Mouse (Mus musculus): ENCODE data around the gene Scgb3a1. TPM values are rescaled to one million over a fixed set of nuclear protein-coding genes. Genes with fewer than 3 reads are reported as not detected.

Scgb3a1 gene
- total and polyA plus RNA-seq, 3 experiments: not detected

DNA sequence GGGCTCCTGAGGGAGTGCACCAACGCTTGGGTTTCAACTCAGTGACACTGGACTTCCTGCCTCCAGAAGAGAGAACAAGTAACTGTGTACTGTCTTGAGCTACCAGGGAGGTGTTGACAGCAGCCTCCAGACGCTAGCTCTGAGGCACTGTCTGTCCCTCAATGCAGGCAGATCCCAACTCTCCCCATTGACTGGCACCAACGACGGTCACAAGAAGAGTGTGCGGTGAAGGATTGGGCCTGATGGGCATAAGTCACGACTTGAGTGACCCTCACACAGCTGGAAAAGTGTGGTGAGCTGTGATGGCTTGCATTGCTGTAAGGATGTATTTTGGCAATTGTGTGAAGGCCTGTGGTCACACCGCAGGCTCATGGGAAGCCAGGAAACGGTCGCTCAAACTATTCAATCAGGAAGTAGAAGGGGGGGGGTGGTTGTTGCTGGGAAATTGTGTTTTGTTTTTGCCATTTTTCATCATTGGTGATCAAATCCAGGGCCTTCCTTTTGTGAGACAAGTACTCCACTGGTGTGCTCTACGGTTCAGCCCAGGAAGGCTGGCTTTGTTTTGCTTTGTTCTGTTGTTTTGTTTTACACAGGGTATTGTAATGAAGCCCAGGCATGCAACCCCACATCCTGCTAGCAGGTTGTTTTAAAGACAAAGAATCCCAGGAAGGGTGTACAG, 4.5 kb upstream of the Scgb3a1 start:
- DNase-seq: no peak

- no peak for DNase-seq
Measured at GRCm38 (mm10) chr11:49659470-49659799, 4.0 kb upstream of the Scgb3a1 start.

DNA sequence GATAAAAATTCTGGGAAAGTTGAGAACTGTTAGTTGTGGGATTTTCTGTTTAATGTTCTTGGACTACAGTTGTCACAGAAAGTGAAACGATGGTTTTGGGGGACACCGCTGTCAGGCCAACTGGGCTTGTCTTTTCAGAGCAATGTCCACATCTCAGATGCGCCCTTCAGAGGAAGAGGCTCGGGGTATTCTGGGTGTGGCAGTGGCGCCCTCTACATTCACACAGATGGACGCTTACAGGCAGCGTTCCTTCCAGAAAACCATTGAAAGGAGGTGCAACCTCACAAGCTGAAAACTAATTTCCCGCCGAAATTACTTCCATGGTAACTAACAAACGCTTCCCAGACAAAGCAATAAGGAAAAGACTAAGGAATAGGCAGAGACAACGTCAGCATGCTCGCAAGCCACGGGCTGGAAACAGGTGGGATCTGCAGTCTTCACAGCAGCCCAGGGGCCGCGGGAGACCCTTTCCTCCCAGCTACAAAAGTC, 1.1 kb upstream of the Scgb3a1 start:
- DNase-seq: no peak

GRCm38 (mm10) chr11:49664262-49665140, 1.1 kb downstream of the Scgb3a1 start:
- no peak for DNase-seq

GRCm38 (mm10) chr11:49665462-49665861, 2.1 kb downstream of the Scgb3a1 start:
- no peak for DNase-seq

GRCm38 (mm10) chr11:49673433-49673832, 10.0 kb downstream of the Scgb3a1 start:
- DNase-seq: no peak

DNA sequence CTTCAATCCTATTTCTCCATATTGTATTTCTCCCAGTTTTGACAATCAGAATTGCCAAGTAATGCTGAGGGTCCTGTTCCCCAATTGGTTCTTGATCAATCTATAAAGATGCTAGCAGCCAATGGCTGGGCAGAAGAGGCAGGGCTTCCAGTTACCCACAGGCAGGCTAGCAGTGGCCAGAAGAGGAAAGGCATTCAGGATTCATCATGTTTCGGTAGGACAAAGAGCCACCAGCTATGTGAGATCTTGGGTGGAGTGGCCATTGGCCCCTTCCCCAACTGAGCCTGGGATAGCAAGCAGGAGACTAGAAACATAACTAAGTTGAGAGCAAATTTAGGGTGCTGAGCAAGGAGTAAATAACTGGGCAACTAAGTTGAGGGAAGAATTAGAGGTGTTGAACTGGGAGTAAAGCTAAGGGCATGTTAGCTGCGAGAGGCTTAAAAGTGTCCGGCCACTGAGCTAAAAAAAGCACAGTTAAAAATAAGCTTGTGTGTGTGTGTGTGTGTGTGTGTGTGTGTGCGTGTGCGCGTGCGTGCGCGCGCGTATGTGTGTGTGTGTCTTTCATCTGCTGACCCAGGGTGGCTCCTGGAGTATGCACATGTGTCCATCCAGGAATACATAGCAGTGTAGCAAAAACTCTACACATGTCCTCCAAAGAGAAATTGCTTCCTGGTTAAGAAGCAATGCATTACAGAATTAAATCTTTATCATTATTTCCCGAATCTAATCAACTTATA, 21.0 kb downstream of the Scgb3a1 start:
- DNase-seq: no peak

DNA sequence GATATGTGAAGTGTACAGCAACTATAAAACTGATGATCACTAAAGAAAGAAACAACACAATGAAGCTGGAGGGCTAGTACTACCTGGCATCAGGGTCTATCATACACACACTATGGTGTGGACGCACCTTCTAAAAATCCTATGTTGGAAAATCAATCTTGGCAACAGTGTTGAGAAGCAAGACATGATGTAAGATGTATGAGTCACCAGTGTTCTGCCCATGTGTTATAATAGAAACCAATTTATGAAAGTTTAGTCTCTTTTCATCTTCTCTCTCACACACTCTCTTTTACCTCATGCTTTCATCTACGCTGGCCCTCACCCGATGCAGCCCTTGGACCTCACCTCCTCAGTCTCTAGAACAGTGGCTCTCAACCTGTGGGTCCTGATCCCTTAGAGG, 31.6 kb downstream of the Scgb3a1 start:
- no peak for DNase-seq

- no peak for DNase-seq
Measured at GRCm38 (mm10) chr11:49695695-49696094, 32.3 kb downstream of the Scgb3a1 start.

- no peak for DNase-seq
Measured at GRCm38 (mm10) chr11:49696472-49696871, 33.1 kb downstream of the Scgb3a1 start.

DNA sequence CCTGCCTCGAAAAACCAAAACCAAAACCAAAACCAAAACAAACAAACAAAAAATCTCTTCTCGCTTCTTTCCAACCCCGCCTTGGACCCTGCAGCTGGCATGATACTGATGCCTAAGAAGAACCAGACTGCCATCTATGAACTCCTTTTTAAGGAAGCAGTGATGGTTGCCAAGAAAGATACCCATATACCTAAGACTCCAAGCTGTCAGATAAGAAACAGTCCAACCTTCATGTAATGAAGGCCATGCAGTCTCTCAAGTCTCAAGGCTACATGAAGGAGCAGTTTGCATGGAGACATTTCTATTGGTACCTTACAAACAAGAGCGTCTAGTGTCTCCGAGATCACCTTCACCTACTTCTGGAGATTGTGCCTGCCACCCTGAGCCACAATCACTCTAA, 34.4 kb downstream of the Scgb3a1 start:
- no peak for DNase-seq

DNA sequence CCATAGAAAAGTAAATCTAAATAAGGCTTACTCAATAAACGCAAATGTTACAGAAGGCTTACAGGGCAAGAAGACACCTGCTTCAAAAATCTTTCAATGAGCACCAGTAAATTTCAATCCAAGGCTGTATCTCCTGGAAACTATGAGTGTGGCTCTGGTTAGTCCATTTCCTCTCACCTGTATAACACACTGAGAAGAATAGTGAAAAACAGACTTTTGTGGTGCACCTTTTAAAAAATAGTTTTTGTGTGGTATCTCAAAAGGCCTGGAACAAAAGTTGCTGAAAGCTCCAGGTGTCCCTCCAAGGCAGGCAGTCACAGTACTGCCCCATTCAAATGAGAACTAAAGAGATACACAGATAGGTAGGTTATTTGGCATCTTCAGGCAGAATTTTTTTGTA, 35.7 kb downstream of the Scgb3a1 start:
- DNase-seq: no peak

GRCm38 (mm10) chr11:49702014-49702413, 38.6 kb downstream of the Scgb3a1 start:
- DNase-seq: no peak

DNA sequence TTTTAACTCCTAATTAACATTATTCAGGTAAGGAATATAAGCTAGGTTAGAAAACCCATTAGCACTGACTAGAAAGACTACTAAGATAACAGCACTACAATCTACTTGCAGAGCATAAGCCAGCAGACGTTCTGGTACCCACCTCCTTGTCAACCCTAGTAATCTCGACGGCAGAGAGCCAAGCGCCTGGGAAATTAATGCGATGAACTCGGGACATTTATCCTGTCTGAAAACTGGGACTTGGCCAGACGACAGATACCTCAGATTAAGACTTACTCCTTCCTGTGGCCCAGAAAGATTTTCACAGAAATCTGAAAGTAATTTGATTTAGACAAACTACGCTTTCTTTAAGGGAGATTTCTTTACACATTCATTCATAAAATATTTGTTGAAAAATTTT, 41.4 kb downstream of the Scgb3a1 start:
- peak; percentile 35 for DNase-seq

- DNase-seq: no peak
Measured at GRCm38 (mm10) chr11:49707834-49708233, 44.4 kb downstream of the Scgb3a1 start.

DNA sequence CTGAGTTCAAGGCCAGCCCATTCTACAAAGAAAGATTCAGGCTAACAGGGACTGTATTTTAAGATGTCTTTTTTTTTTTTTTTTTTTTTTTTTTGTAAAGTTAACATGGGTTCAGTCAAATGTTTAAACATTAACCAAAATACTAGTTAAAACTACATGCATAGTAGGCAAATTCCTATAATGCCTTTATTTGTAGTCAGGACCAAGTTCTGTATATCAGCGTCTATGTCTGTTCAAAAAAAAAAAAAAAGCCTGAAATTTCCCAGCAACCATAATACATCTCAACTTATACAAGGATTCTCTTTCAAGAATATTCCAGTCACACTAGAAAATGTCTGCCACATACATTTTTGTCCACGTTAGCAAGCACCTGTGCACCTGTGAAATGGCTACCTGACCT, 47.3 kb downstream of the Scgb3a1 start:
- DNase-seq: no peak

DNA sequence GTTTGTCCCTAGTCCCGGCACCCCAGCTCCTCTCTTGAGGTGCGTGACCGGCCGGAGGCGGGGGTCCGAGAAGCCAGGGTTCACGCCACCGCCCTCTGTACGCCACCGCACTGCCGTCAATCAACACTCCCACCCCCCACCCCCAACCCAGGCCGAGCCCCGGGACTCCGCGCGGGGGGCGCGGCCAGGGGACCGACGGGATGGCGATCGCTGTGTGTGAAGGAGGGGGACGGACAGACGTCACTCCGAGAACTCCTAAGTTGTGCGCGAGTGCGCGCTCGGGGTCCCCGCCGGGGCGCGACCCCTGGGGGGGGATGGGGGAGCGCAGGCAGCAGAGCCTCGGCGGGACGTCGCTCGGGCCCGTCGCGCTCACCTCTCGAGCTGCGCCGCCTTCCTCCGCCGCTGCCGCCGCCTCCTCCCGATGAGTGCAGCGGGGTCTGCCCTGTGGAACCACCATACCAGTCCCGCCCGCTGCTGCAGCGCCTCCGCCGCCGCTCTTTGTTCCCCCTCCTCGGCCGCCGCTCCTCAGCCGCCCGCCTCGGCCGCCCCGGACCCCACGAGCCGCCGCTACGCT, 48.7 kb downstream of the Scgb3a1 start:
- no peak for DNase-seq

GRCm38 (mm10) chr11:49712555-49713335, 49.3 kb downstream of the Scgb3a1 start, which contains the start of gene Cnot6:
TSS of gene Cnot6 (minus strand) at chr11:49712723.
- DNase-seq: peak; percentile 99

- DNase-seq: peak; percentile 27
Measured at GRCm38 (mm10) chr11:49713336-49714334, 50.2 kb downstream of the Scgb3a1 start.

All from adrenal gland, adult 2 months (tissue).